Mouse (Mus musculus) thymus, postnatal 0 days (tissue): Measurements from ENCODE around the gene Otud4. TPM values are rescaled to one million over a fixed set of nuclear protein-coding genes. Genes with fewer than 3 reads are reported as not detected.

Experiments used
- polyA plus RNA-seq: library from polyadenylated mRNA; unstranded; fragments of >200 nt; fragmentation: Nextera tagmentation; extraction: Ambion mirVana; gene quantifications from 2 replicates; pipeline ENCODE4 v1.2.1, GENCODE M21; 2015

Otud4 gene
- polyA plus RNA-seq, 1 experiment from 2014 or later: 13.8 TPM

Other genes starting within 250 kb of the Otud4 start
- 25.4 and 26.5 TPM in 2 replicates for gene Smad1, start 240.1 kb upstream of the Otud4 start, polyA plus RNA-seq
- gene Abce1, start 72.1 kb downstream of the Otud4 start, polyA plus RNA-seq: 68.8 and 80.2 TPM in 2 replicates
- 40.1 and 40.7 TPM in 2 replicates for gene Anapc10, start 72.2 kb downstream of the Otud4 start, polyA plus RNA-seq